Mouse (Mus musculus): ENCODE results near the gene Tet1.
A peak's percentile ranks its signal among the peaks of the same experiment; 100 is the strongest.

DNA sequence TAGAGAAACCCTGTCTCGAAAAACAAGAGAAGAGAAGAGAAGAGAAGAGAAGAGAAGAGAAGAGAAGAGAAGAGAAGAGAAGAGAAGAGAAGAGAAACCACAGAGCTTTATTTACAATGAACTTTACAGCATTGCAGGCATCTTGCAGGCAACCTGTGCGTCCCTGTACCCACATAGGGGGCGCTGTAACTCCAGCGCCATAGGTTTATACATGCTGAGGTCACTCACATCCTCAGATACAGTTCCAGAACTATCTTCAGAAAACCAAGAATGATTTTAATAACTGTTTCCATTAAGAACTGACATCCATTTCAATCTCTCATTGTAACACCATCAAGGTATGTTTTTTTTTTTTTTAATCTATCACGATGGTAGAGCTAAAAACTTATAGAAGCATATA is 27.6 kb downstream of the Tet1 start:
- TF ChIP-seq POLR2A (IDR thresholded peaks at IDR 0.05; ENCODE audit: control insufficient read depth, low read depth, low read length) (no peak), CTCF (IDR thresholded peaks at IDR 0.05; ENCODE audit: control insufficient read depth, insufficient read depth, insufficient replicate concordance, low read depth, low read length) (peak; percentile 39; the same call in 1 of the 2 replicates)

All from testis, adult 2 months (tissue).